Mouse (Mus musculus): Measurements from ENCODE around the gene Ccdc162. TPM values are rescaled to one million over a fixed set of nuclear protein-coding genes. Genes with fewer than 3 reads are reported as not detected.

The Ccdc162 gene
- not detected in 2 replicates for polyA plus RNA-seq (2012; ENCODE audit: insufficient read depth, insufficient read length, low replicate concordance, missing spikeins)

DNA sequence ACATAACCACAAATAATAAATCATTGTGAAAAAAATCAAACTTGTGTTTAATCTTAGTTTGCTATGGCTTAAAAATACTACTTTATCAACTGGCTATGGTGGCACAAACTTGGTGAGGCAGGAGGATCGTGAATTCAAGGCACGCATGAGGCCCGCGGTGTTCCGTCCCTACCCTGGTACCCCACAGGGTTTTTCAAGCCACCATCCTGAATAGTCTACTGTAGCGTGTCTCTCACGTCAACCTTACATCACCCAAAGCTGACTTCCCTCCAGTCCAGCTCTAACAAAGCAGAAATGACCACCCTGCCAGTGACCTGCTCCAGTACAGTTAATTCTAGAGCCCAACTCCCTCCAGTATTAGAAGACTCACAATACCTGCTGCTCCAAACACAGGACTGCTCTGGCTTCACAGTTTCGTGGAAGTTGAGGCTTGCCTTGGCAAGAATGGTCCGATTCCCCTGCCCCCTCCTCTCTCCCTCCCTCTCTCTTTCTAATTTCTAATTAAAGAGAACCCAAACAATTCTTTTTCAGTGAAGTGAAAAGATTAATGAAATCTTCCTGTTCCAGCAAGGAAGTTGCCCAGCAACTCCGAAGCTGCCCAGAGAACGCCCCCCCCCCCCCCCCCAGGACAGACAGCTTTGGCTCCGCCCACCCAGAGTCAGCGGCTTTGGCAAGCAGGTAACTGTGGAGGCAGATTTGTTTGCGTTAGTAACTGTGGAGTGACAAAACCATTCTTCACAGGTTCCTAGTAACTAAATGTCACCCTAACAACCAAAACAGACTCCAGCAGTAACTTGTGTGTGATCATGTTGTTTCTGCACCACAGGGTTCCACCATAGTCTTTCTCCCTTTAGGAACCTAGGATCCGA, at the start of gene Ccdc162:
TSS of gene Ccdc162 (minus strand) at position 606 of the 869 bp plus-strand sequence.
- Histone ChIP-seq H3K4me1 (ENCODE audit: control insufficient read depth, insufficient read depth, low read length) (peaks cover 11% of the 10 kb centered on the region), H3K27ac (ENCODE audit: insufficient read depth, low read depth, low read length) (no peak within 1 kb of the TSS), H3K4me3 (ENCODE audit: insufficient read depth, low read depth, low read length) (no peak within 1 kb of the TSS)
- WGBS: 29% methylated on average over 15 of the region's 15 CpGs
- TF ChIP-seq CTCF (IDR thresholded peaks at IDR 0.05; ENCODE audit: insufficient read depth, low read depth, low read length) (no peak), POLR2A (IDR thresholded peaks at IDR 0.05; ENCODE audit: insufficient read depth, low read depth, low read length) (no peak)

GRCm38 (mm10) chr10:41765586-41765985, 49.2 kb upstream of the Ccdc162 start:
- TF ChIP-seq POLR2A (IDR thresholded peaks at IDR 0.05; ENCODE audit: insufficient read depth, low read depth, low read length) (no peak), CTCF (IDR thresholded peaks at IDR 0.05; ENCODE audit: insufficient read depth, low read depth, low read length) (no peak)
- H3K27ac ChIP-seq (ENCODE audit: insufficient read depth, low read depth, low read length): no peak overlapping the region
- H3K4me3 ChIP-seq (ENCODE audit: insufficient read depth, low read depth, low read length): no peak overlapping the region
- 91% methylated on average over 4 of the region's 4 CpGs for WGBS
- H3K4me1 ChIP-seq (ENCODE audit: control insufficient read depth, insufficient read depth, low read length): no peaks in the 10 kb centered on the region

DNA sequence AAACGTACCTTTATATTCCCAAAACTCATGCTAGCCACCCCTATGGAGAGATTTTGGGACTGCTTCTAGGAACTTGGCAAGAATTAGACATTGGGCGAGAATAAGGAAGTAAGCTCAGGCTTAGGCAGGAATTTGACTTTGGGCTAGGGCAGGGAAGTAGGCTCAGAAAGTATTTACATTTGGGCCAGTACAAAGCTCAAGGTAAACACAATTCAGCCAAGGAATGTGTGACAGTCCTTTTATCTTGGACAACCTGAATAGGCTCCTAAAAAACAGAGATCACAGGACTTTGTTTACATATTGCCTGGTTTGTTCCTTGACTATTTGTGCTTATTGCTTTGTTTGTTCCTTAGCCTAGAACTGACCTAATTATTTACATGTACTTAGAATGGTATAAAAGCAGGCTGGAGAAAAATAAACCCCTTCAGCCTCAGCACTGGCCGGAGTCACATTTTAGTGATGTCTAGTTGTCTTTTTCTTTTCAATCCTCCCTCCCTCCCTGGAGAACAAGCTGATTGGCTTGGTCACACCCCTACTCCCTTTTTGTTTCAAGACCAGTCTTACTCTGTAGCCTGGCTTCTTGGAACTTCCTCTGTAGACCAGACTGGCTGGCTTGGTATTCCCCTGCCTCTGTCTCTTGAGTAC, 47.4 kb upstream of the Ccdc162 start:
- WGBS: 84% methylated on average over 3 of the region's 3 CpGs

DNA sequence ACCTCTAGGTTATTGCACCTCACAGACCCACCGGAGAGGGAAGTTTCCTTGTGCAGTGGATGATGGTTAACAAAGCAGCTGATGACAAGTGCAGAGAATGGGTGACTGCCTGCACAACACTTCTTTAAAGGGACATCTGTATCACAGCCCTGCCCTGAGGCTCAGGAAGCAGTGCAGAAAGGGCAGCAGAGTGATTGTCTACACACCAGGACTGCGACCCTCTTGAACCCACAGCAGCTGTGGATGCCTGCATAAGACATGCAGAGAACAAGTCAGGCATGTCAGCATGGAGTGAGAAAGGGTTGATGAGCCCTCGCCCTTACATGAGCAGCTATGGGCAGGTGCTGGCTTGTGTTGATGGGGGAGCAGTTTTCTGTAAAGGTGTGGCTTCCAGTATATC, 44.4 kb upstream of the Ccdc162 start:
- no peaks in the 10 kb centered on the region for H3K4me1 ChIP-seq (ENCODE audit: control insufficient read depth, insufficient read depth, low read length)
- TF ChIP-seq CTCF (IDR thresholded peaks at IDR 0.05; ENCODE audit: insufficient read depth, low read depth, low read length): no peak
- no peak for TF ChIP-seq POLR2A (IDR thresholded peaks at IDR 0.05; ENCODE audit: insufficient read depth, low read depth, low read length)
- H3K27ac ChIP-seq (ENCODE audit: insufficient read depth, low read depth, low read length): no peak overlapping the region
- H3K4me3 ChIP-seq (ENCODE audit: insufficient read depth, low read depth, low read length): no peak overlapping the region
- WGBS: 88% methylated on average over 3 of the region's 3 CpGs

More for the DNA sequence above, 47.4 kb upstream of the Ccdc162 start:
- H3K27ac ChIP-seq (ENCODE audit: insufficient read depth, low read depth, low read length): no peak overlapping the region
- H3K4me3 ChIP-seq (ENCODE audit: insufficient read depth, low read depth, low read length): no peak overlapping the region
- no peaks in the 10 kb centered on the region for H3K4me1 ChIP-seq (ENCODE audit: control insufficient read depth, insufficient read depth, low read length)
- TF ChIP-seq POLR2A (IDR thresholded peaks at IDR 0.05; ENCODE audit: insufficient read depth, low read depth, low read length): no peak
- TF ChIP-seq CTCF (IDR thresholded peaks at IDR 0.05; ENCODE audit: insufficient read depth, low read depth, low read length): no peak

DNA sequence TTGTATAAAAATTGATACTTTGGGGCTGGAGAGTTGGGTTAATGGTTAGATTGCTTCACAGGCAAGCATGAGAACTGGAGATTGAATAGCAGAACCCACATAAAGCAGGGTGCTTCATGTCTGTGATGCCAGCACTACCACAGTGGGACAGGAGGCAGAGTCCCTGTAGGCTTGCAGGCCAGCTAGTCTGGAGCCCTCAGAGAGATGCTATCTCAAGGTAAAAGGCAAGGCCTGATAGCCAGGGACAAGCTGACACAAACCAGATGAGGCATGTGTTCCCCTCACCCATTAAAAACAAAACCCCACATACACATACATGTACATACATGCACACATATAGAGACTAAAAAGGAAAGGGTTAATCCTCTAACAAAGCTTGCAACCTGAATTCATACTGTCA, 41.6 kb upstream of the Ccdc162 start:
- H3K27ac ChIP-seq (ENCODE audit: insufficient read depth, low read depth, low read length): no peak overlapping the region
- no peak overlapping the region for H3K4me3 ChIP-seq (ENCODE audit: insufficient read depth, low read depth, low read length)

DNA sequence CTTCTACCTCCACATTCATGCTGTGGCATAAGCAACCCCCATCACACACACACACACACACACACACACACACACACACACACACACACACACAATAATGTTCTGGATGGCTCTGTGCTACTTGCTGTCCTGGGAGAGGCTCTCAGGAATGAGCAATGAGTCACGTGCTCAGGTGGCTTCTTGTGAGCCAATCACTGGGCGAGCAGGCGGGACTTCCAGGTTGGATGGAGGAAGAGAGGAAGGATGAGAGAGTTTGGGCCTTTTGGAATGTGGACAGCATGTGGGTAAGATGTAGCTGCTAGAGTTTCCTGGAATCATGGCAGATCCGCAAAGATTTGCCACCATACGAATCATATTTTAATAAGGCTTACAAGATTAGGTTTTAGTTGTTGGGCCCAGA, 40.8 kb upstream of the Ccdc162 start:
- H3K4me3 ChIP-seq (ENCODE audit: insufficient read depth, low read depth, low read length): no peak overlapping the region
- no peak overlapping the region for H3K27ac ChIP-seq (ENCODE audit: insufficient read depth, low read depth, low read length)
- no peaks in the 10 kb centered on the region for H3K4me1 ChIP-seq (ENCODE audit: control insufficient read depth, insufficient read depth, low read length)
- no peak for TF ChIP-seq CTCF (IDR thresholded peaks at IDR 0.05; ENCODE audit: insufficient read depth, low read depth, low read length)
- TF ChIP-seq POLR2A (IDR thresholded peaks at IDR 0.05; ENCODE audit: insufficient read depth, low read depth, low read length): no peak
- 96% methylated on average over 5 of the region's 5 CpGs for WGBS

More for the DNA sequence above, 41.6 kb upstream of the Ccdc162 start:
- TF ChIP-seq POLR2A (IDR thresholded peaks at IDR 0.05; ENCODE audit: insufficient read depth, low read depth, low read length) (no peak), CTCF (IDR thresholded peaks at IDR 0.05; ENCODE audit: insufficient read depth, low read depth, low read length) (no peak)
- no peaks in the 10 kb centered on the region for H3K4me1 ChIP-seq (ENCODE audit: control insufficient read depth, insufficient read depth, low read length)

DNA sequence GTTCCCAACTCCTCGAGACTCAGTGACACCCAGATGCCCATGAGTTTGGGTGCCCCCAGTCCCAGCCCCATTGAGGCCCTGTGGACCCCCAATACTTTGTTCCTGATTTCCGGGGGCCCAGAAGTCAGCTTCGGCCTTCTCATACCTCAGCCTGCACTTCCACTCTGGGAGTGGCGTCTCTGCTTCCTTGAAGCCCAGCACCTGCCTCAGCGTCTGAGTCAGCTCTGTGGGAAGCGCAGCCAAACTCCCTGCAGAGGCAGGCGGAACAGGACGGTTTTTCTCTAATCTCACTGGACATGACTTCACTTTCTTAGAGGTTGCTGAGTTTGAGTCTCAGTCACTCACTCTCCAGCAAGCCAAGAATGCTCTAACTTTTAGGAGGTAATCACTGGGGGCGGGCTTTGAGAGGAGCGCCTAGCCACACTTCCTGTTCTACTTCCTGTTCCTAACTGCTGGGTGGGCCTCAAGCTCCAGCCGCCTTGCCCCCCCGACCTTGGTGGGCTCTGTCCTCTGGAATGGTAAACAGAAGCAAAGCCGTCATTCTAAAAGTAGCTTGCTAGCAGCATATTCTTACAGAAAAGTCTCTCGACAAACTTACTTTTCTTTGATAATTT, 35.5 kb upstream of the Ccdc162 start:
- WGBS: 85% methylated on average over 14 of the region's 14 CpGs
- Histone ChIP-seq H3K4me3 (ENCODE audit: insufficient read depth, low read depth, low read length) (no peak overlapping the region), H3K4me1 (ENCODE audit: control insufficient read depth, insufficient read depth, low read length) (no peaks in the 10 kb centered on the region), H3K27ac (ENCODE audit: insufficient read depth, low read depth, low read length) (no peak overlapping the region)
- TF ChIP-seq CTCF (IDR thresholded peaks at IDR 0.05; ENCODE audit: insufficient read depth, low read depth, low read length) (no peak), POLR2A (IDR thresholded peaks at IDR 0.05; ENCODE audit: insufficient read depth, low read depth, low read length) (no peak)

DNA sequence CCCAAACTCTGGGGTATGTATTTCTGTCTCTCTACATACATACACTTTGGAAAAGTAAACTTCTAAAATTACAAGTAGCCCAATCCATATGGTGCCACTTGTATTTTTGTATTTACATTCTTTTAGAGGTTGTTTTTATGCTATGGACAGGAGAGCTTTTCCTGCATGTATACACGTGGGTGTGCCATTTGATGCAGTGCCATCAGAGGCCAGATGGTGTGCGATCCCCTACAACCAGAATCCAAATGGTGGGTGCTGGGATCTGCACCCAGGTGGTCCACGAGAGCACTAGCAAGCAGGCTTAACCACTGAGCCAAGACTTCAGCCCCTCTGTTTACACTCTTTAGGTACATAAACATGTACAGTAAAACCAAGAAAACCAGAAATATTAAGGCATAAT, 32.9 kb upstream of the Ccdc162 start:
- TF ChIP-seq POLR2A (IDR thresholded peaks at IDR 0.05; ENCODE audit: insufficient read depth, low read depth, low read length): no peak
- no peak for TF ChIP-seq CTCF (IDR thresholded peaks at IDR 0.05; ENCODE audit: insufficient read depth, low read depth, low read length)
- Histone ChIP-seq H3K4me1 (ENCODE audit: control insufficient read depth, insufficient read depth, low read length) (no peaks in the 10 kb centered on the region), H3K27ac (ENCODE audit: insufficient read depth, low read depth, low read length) (no peak overlapping the region), H3K4me3 (ENCODE audit: insufficient read depth, low read depth, low read length) (no peak overlapping the region)
- WGBS: 90% methylated on average over 3 of the region's 3 CpGs

DNA sequence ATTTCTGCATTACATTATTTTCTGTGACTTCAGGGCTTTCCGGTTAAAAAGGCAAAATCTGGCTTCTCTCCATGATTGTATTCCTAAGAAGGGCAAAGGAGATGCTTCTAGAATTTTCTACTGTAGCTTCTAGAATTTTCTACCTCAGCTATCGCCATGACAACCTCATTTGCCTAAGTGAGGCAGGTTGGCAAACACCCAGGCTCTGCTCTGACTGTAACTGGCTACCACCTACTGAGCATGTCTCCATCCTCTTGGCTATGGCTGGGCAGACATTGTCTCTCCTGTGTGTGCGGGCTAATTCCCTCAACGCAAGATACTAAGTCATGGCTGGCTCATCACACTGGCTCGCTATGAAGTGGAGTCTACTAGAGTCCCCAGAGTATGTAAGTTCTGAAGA, 30.1 kb upstream of the Ccdc162 start:
- WGBS: 42% methylated on average over 5 of the region's 5 CpGs
- H3K4me3 ChIP-seq (ENCODE audit: insufficient read depth, low read depth, low read length): no peak overlapping the region
- H3K4me1 ChIP-seq (ENCODE audit: control insufficient read depth, insufficient read depth, low read length): no peaks in the 10 kb centered on the region; the same call in 1 of the 2 replicates
- H3K27ac ChIP-seq (ENCODE audit: insufficient read depth, low read depth, low read length): no peak overlapping the region
- TF ChIP-seq CTCF (IDR thresholded peaks at IDR 0.05; ENCODE audit: insufficient read depth, low read depth, low read length): no peak
- no peak for TF ChIP-seq POLR2A (IDR thresholded peaks at IDR 0.05; ENCODE audit: insufficient read depth, low read depth, low read length)

Measured in olfactory bulb, adult 2 months (tissue).